Mouse (Mus musculus) CD4-positive, CD25-positive, alpha-beta regulatory T cell, adult 2 months (primary cell): ENCODE data around the gene Btbd11.

Experiments
- DNase-seq: peaks from one replicate; pipeline ENCODE4 v3.0.0-alpha.2; 2012; ENCODE audit warnings: low read depth, low spot score

Btbd11 gene

GRCm38 (mm10) chr10:85475642-85476345 is 89.2 kb downstream of the Btbd11 start:
- DNase-seq, result no peak

GRCm38 (mm10) chr10:85479959-85480625 is 93.5 kb downstream of the Btbd11 start:
- no peak for DNase-seq

- no peak for DNase-seq
Measured at GRCm38 (mm10) chr10:85481106-85481505, 94.5 kb downstream of the Btbd11 start.

- no peak for DNase-seq
Measured at GRCm38 (mm10) chr10:85482064-85482473, 95.5 kb downstream of the Btbd11 start.

GRCm38 (mm10) chr10:85482480-85482879 is 95.9 kb downstream of the Btbd11 start:
- DNase-seq, result no peak

- no peak for DNase-seq
Measured at GRCm38 (mm10) chr10:85486456-85486855, 99.8 kb downstream of the Btbd11 start.

- DNase-seq, result no peak
Measured at GRCm38 (mm10) chr10:85492583-85492982, 106.0 kb downstream of the Btbd11 start.

- no peak for DNase-seq
Measured at GRCm38 (mm10) chr10:85496358-85496757, 109.7 kb downstream of the Btbd11 start.

GRCm38 (mm10) chr10:85496981-85497380 is 110.4 kb downstream of the Btbd11 start:
- no peak for DNase-seq

- DNase-seq, result no peak
Measured at GRCm38 (mm10) chr10:85497931-85498330, 111.3 kb downstream of the Btbd11 start.

- no peak for DNase-seq
Measured at GRCm38 (mm10) chr10:85500573-85501155, 114.0 kb downstream of the Btbd11 start.

- peak; percentile 5 for DNase-seq
Measured at GRCm38 (mm10) chr10:85501966-85502566, 115.5 kb downstream of the Btbd11 start.

- DNase-seq, result no peak
Measured at GRCm38 (mm10) chr10:85502656-85503055, 116.0 kb downstream of the Btbd11 start.

- no peak for DNase-seq
Measured at GRCm38 (mm10) chr10:85503453-85503852, 116.8 kb downstream of the Btbd11 start.

GRCm38 (mm10) chr10:85507270-85508050 is 120.8 kb downstream of the Btbd11 start:
- no peak for DNase-seq

- DNase-seq, result no peak
Measured at GRCm38 (mm10) chr10:85508193-85508794, 121.7 kb downstream of the Btbd11 start.

- no peak for DNase-seq
Measured at GRCm38 (mm10) chr10:85509000-85509399, 122.4 kb downstream of the Btbd11 start.

- no peak for DNase-seq
Measured at GRCm38 (mm10) chr10:85510329-85510728, 123.7 kb downstream of the Btbd11 start.

- DNase-seq, result no peak
Measured at GRCm38 (mm10) chr10:85512808-85513207, 126.2 kb downstream of the Btbd11 start.

GRCm38 (mm10) chr10:85517223-85518110 is 130.9 kb downstream of the Btbd11 start:
- no peak for DNase-seq
